Mouse (Mus musculus) embryonic fibroblast, embryonic 13.5 days (primary cell): ENCODE data around the gene Ube2z. TPM values are rescaled to one million over a fixed set of nuclear protein-coding genes. Genes with fewer than 3 reads are reported as not detected.
A peak's percentile ranks its signal among the peaks of the same experiment; 100 is the strongest.

Experiments
- H3K27ac ChIP-seq: 2 replicates; pipeline ENCODE4 v1.5.1; 2012; ENCODE audit warnings: low read length, control low read depth, inconsistent platforms; ENCODE audit not compliant: insufficient read depth
- H3K4me1 ChIP-seq: 2 replicates; pipeline ENCODE4 v1.6.1; 2011; ENCODE audit warnings: low read length; ENCODE audit not compliant: control insufficient read depth, insufficient read depth
- H3K4me3 ChIP-seq: 2 replicates; pipeline ENCODE4 v1.5.1; 2011; ENCODE audit warnings: mild to moderate bottlenecking, control low read depth, low read length; ENCODE audit not compliant: insufficient read depth
- CTCF ChIP-seq: IDR thresholded peaks from 2 replicates; pipeline ENCODE4 v1.5.1; 2011; ENCODE audit warnings: mild to moderate bottlenecking, control low read depth, low read length, moderate library complexity, borderline replicate concordance; ENCODE audit not compliant: insufficient read depth
- POLR2A ChIP-seq: IDR thresholded peaks from 2 replicates; pipeline ENCODE4 v1.6.1; 2011; ENCODE audit warnings: low read depth, mild to moderate bottlenecking, control low read depth, low read length, moderate library complexity
- polyA plus RNA-seq: library from polyadenylated mRNA; stranded (reverse); fragments of >200 nt; gene quantifications from 2 replicates; pipeline ENCODE4 v1.2.4, GENCODE M21; 2011; ENCODE audit warnings: low read depth; ENCODE audit not compliant: missing spikeins, insufficient read length

The Ube2z gene
- polyA plus RNA-seq, 1 experiment = 80.1 TPM

GRCm38 (mm10) chr11:96003969-96004792 is 61.0 kb downstream of the Ube2z start:
- no peak for TF ChIP-seq POLR2A
- no peak for TF ChIP-seq CTCF
- Histone ChIP-seq H3K27ac (peak overlapping the region; percentile 91), H3K4me3 (peak overlapping the region; percentile 85), H3K4me1 (no peaks in the 10 kb centered on the region; the same call in 1 of the 2 replicates)

DNA sequence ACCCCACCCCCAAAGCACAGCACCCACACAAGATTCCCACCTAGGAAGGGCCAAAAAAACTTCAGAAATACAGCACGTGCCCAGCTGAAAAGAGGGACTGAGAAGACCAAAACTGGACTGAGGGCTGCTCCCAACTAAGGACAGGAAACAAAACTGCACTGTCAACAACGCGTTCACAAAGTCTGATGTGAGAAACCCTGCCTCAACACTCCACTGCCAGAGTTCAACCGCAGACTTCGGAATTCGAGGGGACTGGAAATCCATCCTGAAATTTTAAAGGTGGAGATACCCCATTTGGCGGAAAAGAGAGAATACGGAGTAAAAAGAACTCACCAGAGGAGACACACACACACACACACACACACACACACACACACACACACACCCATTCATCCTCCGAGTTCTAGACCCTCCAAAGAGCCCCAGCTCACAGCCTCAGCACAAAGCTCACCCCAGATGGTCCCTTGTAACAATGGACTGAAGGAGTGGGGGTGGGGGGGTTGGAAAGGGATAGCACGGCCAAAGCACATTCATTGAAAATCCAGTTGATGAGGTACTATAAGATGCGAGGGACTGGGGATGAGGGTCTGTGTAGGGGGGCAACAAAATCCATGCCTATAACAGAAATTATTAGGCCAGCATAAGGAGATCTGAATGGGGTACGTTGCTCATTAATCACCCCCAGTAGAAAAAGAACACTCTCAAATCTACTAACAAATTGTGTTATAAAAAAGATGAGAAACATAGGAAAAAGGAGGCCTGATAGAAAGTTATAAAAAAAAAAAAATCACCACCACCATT is 61.9 kb downstream of the Ube2z start:
- H3K4me1 ChIP-seq = no peaks in the 10 kb centered on the region; the same call in 1 of the 2 replicates
- H3K4me3 ChIP-seq = peak overlapping the region; percentile 87
- H3K27ac ChIP-seq = peak overlapping the region; percentile 49
- TF ChIP-seq POLR2A (no peak), CTCF (no peak)

Other genes starting within 250 kb of the Ube2z start
- 5.5 TPM in 2 replicates for gene Phospho1, start 240.9 kb downstream of the Ube2z start, polyA plus RNA-seq
- 2.4 and 5.6 TPM in 2 replicates for gene Gngt2, start 228.2 kb downstream of the Ube2z start, polyA plus RNA-seq
- 0.40 and 1.1 TPM in 2 replicates for gene Abi3, start 222.9 kb downstream of the Ube2z start, polyA plus RNA-seq
- gene B4galnt2, start 150.5 kb downstream of the Ube2z start, polyA plus RNA-seq = 0.47 and 0.51 TPM in 2 replicates
- 37.9 and 39.8 TPM in 2 replicates for gene Igf2bp1, start 59.4 kb downstream of the Ube2z start, polyA plus RNA-seq
- gene Gip, start 40.8 kb downstream of the Ube2z start, polyA plus RNA-seq = not detected in 2 replicates
- 68.4 and 71.9 TPM in 2 replicates for gene Snf8, start 30.5 kb downstream of the Ube2z start, polyA plus RNA-seq
- 206 and 212 TPM in 2 replicates for gene Atp5g1, start 10.3 kb upstream of the Ube2z start, polyA plus RNA-seq
- not detected in 2 replicates for gene Calcoco2, start 46.6 kb upstream of the Ube2z start, polyA plus RNA-seq
- gene Ttll6, start 68.4 kb upstream of the Ube2z start, polyA plus RNA-seq = not detected in 2 replicates
- gene Hoxb13, start 128.9 kb upstream of the Ube2z start, polyA plus RNA-seq = not detected in 2 replicates
- gene Hoxb9, start 206.1 kb upstream of the Ube2z start, polyA plus RNA-seq = 43.5 and 51.7 TPM in 2 replicates
- gene Hoxb8, start 216.5 kb upstream of the Ube2z start, polyA plus RNA-seq = 11.7 and 20.1 TPM in 2 replicates
- 13.1 and 22.5 TPM in 2 replicates for gene Hoxb7, start 221.2 kb upstream of the Ube2z start, polyA plus RNA-seq
- gene Hoxb6, start 227.1 kb upstream of the Ube2z start, polyA plus RNA-seq = 9.6 and 14.1 TPM in 2 replicates
- gene Hoxb5, start 237.9 kb upstream of the Ube2z start, polyA plus RNA-seq = 4.1 and 5.9 TPM in 2 replicates